Mouse (Mus musculus) lung, postnatal 0 days (tissue): ENCODE data around the gene Grm8.

Experiments
- CTCF ChIP-seq: IDR thresholded peaks from 2 replicates; pipeline ENCODE4 v1.5.1; 2016; ENCODE audit warnings: antibody characterized with exemption, mild to moderate bottlenecking
- EP300 ChIP-seq: IDR thresholded peaks from 2 replicates; pipeline ENCODE4 v1.6.1; 2016; ENCODE audit warnings: antibody characterized with exemption, mild to moderate bottlenecking, control low read depth

DNA sequence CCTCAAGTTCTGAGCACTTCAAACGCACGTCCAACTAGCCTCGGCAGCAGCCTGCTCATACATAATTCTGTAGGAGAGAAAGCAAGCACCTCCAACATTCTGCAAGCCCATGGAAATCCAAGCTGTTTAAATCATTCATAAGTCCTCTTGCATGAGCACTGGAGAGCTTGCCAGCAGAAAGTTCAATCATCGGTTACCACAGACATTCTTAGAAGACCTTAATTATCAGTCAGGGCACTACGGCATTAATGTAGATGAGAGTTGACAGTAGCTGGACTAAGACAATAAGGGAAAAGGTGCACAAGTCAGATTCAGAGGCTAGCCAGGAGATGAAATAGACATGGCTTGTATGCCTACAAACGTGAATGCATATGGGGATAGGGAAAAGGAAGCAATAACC is 42.5 kb downstream of the Grm8 start:
- TF ChIP-seq CTCF (no peak), EP300 (no peak)
